Mouse (Mus musculus) kidney, adult 2 months (tissue): ENCODE data around the gene Rhbdf1. TPM values are rescaled to one million over a fixed set of nuclear protein-coding genes. Genes with fewer than 3 reads are reported as not detected.

ENCODE experiments used
- DNase-seq: peaks from one replicate; pipeline ENCODE4 v3.0.0; 2021
- H3K27ac ChIP-seq: fragments of 200-500 bp; 2 replicates; pipeline ENCODE4 v1.5.1; 2012; ENCODE audit warnings: low read depth, low read length, control low read depth, inconsistent platforms; ENCODE audit not compliant: insufficient read depth
- H3K27me3 ChIP-seq: fragments of 200-500 bp; replicated peaks from 2 replicates; pipeline ENCODE4 v1.6.1; 2012; ENCODE audit warnings: mild to moderate bottlenecking, moderate library complexity, low read length, inconsistent platforms; ENCODE audit not compliant: control insufficient read depth, insufficient read depth
- H3K36me3 ChIP-seq: fragments of 200-500 bp; 2 replicates; pipeline ENCODE4 v1.6.1; 2012; ENCODE audit warnings: mild to moderate bottlenecking, moderate library complexity, low read length, inconsistent platforms; ENCODE audit not compliant: control insufficient read depth, insufficient read depth
- H3K4me1 ChIP-seq: fragments of 200-500 bp; 2 replicates; pipeline ENCODE4 v1.6.1; 2011; ENCODE audit warnings: low read length; ENCODE audit not compliant: control insufficient read depth, insufficient read depth
- H3K4me3 ChIP-seq: fragments of 200-500 bp; 2 replicates; pipeline ENCODE4 v1.5.1; 2011; ENCODE audit warnings: mild to moderate bottlenecking, low read depth, low read length, control low read depth; ENCODE audit not compliant: insufficient read depth
- CTCF ChIP-seq: fragments of 200-500 bp; conservative IDR thresholded peaks from 2 replicates; pipeline ENCODE4 v1.5.1; 2011; ENCODE audit warnings: low read depth, mild to moderate bottlenecking, control low read depth, low read length, moderate library complexity, mixed read lengths; ENCODE audit not compliant: insufficient read depth, insufficient read length
- POLR2A ChIP-seq: fragments of 200-500 bp; IDR thresholded peaks from one replicate; pipeline ENCODE4 v1.6.1; 2011; ENCODE audit warnings: low read depth, low read length, control low read depth
- WGBS: fragments of 180-500 bp; shearing (Covaris S2); methylation state at CpG from one replicate; pipeline ENCODE4 v1.1.7; 2018; 5-methylcytosine and 5-hydroxymethylcytosine counted together
- polyA plus RNA-seq: library from polyadenylated mRNA; depleted of rRNA; stranded (reverse); fragments of >200 nt; gene quantifications from 2 replicates; pipeline ENCODE4 v1.2.3, GENCODE M21; 2012

Rhbdf1 gene
- polyA plus RNA-seq, 1 experiment: 81.7 TPM

GRCm38 (mm10) chr11:32248350-32248749 lies 26.2 kb upstream of the Rhbdf1 start:
- 69% methylated on average over 3 of the region's 3 CpGs for WGBS
- Histone ChIP-seq H3K27ac (no peak overlapping the region), H3K36me3 (peaks cover 1% of the 10 kb centered on the region), H3K4me1 (no peaks in the 10 kb centered on the region), H3K4me3 (no peak overlapping the region), H3K27me3 (no peaks in the 10 kb centered on the region)
- no peak for TF ChIP-seq POLR2A
- TF ChIP-seq CTCF: no peak
- DNase-seq: no peak

- Histone ChIP-seq H3K4me1 (no peaks in the 10 kb centered on the region), H3K4me3 (no peak overlapping the region), H3K27ac (no peak overlapping the region), H3K36me3 (peaks cover 1% of the 10 kb centered on the region), H3K27me3 (no peaks in the 10 kb centered on the region)
- 0 out of 2 replicates have a peak, but pooled peaks have one; percentile 15 for TF ChIP-seq CTCF
- no peak for TF ChIP-seq POLR2A
- DNase-seq: no peak
Measured at GRCm38 (mm10) chr11:32247068-32247467, 25.0 kb upstream of the Rhbdf1 start.

- TF ChIP-seq POLR2A: no peak
- TF ChIP-seq CTCF: no peak
- Histone ChIP-seq H3K27me3 (no peaks in the 10 kb centered on the region), H3K36me3 (peaks cover 1% of the 10 kb centered on the region), H3K27ac (no peak overlapping the region), H3K4me1 (peaks cover 3% of the 10 kb centered on the region; the same call in 1 of the 2 replicates), H3K4me3 (no peak overlapping the region)
- whole genome bisulfite sequencing: 96% methylated on average over 6 of the region's 6 CpGs
- DNase-seq: no peak
Measured at GRCm38 (mm10) chr11:32245614-32246013, 23.5 kb upstream of the Rhbdf1 start.

- DNase-seq: no peak
- H3K27ac ChIP-seq: no peak overlapping the region
- H3K27me3 ChIP-seq: no peaks in the 10 kb centered on the region
- no peak overlapping the region for H3K4me3 ChIP-seq
- H3K4me1 ChIP-seq: peaks cover 3% of the 10 kb centered on the region; the same call in 1 of the 2 replicates
- H3K36me3 ChIP-seq: peaks cover 1% of the 10 kb centered on the region
- TF ChIP-seq POLR2A (no peak), CTCF (no peak)
- WGBS: 82% methylated on average over 1 of the region's 1 CpGs
Measured at GRCm38 (mm10) chr11:32244617-32245016, 22.5 kb upstream of the Rhbdf1 start.

- Histone ChIP-seq H3K36me3 (no peaks in the 10 kb centered on the region; the same call in 1 of the 2 replicates), H3K4me1 (peaks cover 3% of the 10 kb centered on the region; the same call in 1 of the 2 replicates), H3K4me3 (no peak overlapping the region), H3K27ac (no peak overlapping the region), H3K27me3 (no peaks in the 10 kb centered on the region)
- DNase-seq: no peak
- TF ChIP-seq POLR2A (no peak), CTCF (no peak)
- WGBS: 66% methylated on average over 3 of the region's 3 CpGs
Measured at GRCm38 (mm10) chr11:32244064-32244463, 22.0 kb upstream of the Rhbdf1 start.

GRCm38 (mm10) chr11:32243205-32243955 lies 21.3 kb upstream of the Rhbdf1 start:
- Histone ChIP-seq H3K36me3 (no peaks in the 10 kb centered on the region; the same call in 1 of the 2 replicates), H3K4me3 (no peak overlapping the region), H3K27me3 (no peaks in the 10 kb centered on the region), H3K27ac (no peak overlapping the region), H3K4me1 (peaks cover 3% of the 10 kb centered on the region; the same call in 1 of the 2 replicates)
- peak; percentile 53 for DNase-seq
- TF ChIP-seq POLR2A (no peak), CTCF (no peak)
- 48% methylated on average over 7 of the region's 7 CpGs for WGBS

- Histone ChIP-seq H3K27ac (no peak overlapping the region), H3K27me3 (no peaks in the 10 kb centered on the region), H3K4me1 (peaks cover 5% of the 10 kb centered on the region; the same call in 1 of the 2 replicates), H3K4me3 (no peak overlapping the region), H3K36me3 (no peaks in the 10 kb centered on the region; the same call in 1 of the 2 replicates)
- 84% methylated on average over 3 of the region's 3 CpGs for WGBS
- no peak for DNase-seq
- TF ChIP-seq CTCF (no peak), POLR2A (no peak)
Measured at GRCm38 (mm10) chr11:32242209-32242608, 20.1 kb upstream of the Rhbdf1 start.

- Histone ChIP-seq H3K4me3 (no peak overlapping the region), H3K27me3 (no peaks in the 10 kb centered on the region), H3K4me1 (peaks cover 13% of the 10 kb centered on the region; the same call in 1 of the 2 replicates), H3K27ac (peak overlapping the region; percentile 20; the same call in 1 of the 2 replicates), H3K36me3 (no peaks in the 10 kb centered on the region; the same call in 1 of the 2 replicates)
- peak; percentile 69 for DNase-seq
- TF ChIP-seq CTCF: no peak
- TF ChIP-seq POLR2A: no peak
Measured at GRCm38 (mm10) chr11:32241391-32241790, 19.3 kb upstream of the Rhbdf1 start.
